Mouse (Mus musculus): ENCODE measurements around the gene AC140267.1.

Gene AC140267.1

GRCm38 (mm10) chr15:80263610-80264575 is 28.3 kb downstream of the AC140267.1 start, which contains the start of gene Rps19bp1:
Gene Rps19bp1, minus strand, starts transcription at chr15:80264315.
- DNase-seq (ENCODE audit: low spot score) = peak; percentile 91

DNA sequence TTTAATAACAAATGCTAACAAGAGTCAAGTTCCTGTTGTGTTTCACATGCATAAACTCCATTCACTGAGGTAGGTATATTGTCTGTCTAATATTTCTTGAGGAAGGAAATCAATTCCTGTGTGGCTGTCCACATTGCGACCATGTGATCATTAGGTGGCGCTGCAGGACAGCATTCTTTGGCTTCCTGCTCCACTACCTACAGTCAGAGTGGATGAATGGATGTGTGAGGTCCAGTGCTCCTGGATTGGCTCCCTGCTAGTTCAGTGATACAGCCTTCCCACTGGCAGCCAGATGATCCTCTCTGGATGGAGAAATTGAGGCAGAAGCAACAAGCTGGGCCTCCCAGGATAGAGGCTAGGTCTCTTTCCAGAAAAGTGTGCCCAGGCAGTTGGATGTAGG is 30.6 kb downstream of the AC140267.1 start:
- DNase-seq (ENCODE audit: low spot score) = peak; percentile 62

GRCm38 (mm10) chr15:80271858-80272396 is 36.3 kb downstream of the AC140267.1 start:
- DNase-seq (ENCODE audit: low spot score) = no peak

DNA sequence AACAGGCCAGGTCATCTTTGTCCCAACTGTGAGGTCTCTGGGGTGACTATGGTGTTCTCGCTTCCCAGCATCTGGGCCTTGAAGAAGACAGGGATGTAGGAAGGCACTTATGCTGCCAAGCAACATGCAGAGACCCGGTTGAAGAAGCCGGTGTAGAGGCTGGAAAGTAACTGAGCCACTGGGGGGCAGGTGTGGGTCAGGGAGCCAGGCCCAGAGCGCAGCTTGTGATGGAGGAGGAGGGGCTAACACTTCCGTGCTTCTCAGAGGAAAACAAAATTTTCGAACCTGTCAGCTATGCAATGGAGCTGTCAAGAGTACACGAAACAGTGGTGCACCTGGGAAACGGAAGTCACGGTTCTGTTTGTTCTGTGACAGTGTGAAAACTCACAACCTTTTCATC is 41.5 kb downstream of the AC140267.1 start:
- DNase-seq (ENCODE audit: low spot score) = no peak

DNA sequence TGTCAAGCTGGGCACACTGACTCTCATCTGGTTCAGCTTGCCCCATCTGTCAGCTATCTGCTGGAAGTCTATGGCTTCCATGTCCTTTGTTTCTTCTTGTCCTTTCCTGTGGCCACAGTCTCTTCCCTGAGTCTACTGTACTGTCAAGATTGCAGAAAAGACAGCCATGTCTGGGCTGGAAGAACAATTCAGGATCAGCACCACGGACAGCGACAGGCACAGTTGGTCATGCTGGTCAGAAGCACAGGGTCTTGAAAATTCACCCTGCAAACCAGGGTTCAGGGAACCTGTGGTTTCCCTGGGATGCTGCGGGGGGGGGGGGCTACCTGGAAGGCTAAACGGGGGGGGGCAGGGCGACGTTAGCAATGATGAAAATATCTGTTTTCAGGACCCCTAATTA is 42.0 kb downstream of the AC140267.1 start:
- no peak for DNase-seq (ENCODE audit: low spot score)

DNA sequence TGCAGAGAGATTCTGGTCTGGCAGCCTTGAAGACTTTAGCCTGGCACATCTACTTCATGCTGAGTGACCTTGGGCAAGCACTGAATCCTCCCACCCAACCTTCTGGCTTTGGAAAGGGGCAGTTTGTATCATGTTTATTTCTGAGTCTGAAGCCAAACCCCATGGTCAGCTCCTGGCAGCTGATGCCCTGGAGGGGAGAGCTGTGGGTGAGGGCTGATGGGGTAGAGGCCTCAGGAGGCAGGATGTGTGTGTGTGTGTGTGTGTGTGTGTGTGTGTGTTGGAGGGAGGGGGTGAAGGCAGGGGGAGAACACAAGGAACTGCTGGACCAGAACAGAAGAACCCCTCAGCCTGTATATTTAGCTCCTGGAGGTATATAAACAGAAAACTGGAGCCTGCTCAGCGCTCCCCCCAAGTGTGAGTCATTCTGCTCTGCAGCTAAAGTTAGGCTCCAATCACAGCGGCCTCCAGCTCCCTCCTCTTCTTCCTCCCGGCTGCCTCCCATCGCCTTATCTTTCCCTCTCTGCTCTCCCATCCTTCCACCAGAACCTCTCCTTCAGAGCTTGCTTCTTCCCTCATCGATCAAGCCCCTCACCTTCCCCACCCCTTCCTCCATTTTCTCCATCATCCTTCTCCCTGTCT is 42.6 kb downstream of the AC140267.1 start:
- no peak for DNase-seq (ENCODE audit: low spot score)

GRCm38 (mm10) chr15:80279053-80279452 is 43.4 kb downstream of the AC140267.1 start:
- no peak for DNase-seq (ENCODE audit: low spot score)

GRCm38 (mm10) chr15:80280646-80281045 is 45.0 kb downstream of the AC140267.1 start:
- no peak for DNase-seq (ENCODE audit: low spot score)

All from T-cell, adult 2 months (primary cell).